In genomic region chr11:66526046-66526980, GRCm38 (mm10) we compare ENCODE assay signal across 8 mouse cellular contexts. TPM values are rescaled to one million over a fixed set of nuclear protein-coding genes. Genes with fewer than 3 reads are reported as not detected.
DNase-seq lines count a peak whose midpoint lies in the region; ATAC-seq and TF ChIP-seq lines count a peak whose summit lies in the region.

No protein-coding gene starts in this region.

- no peak for ATAC-seq in heart, embryonic 13.5 days (ENCODE audit: extremely low read depth, insufficient number of reproducible peaks, low FRiP score, low TSS enrichment)
- no peak for ATAC-seq in inflammation-experienced regulatory T-cells, adult 6 months

- no peak for DNase-seq in liver, adult 2 months (ENCODE audit: extremely low read depth, low read depth, low spot score)
- no peak for DNase-seq in liver
- DNase-seq in layer of hippocampus, postnatal 10 days (ENCODE audit: low spot score in 2 of 2), result peak; percentile 53 to 69
- DNase-seq in lung, postnatal 4 days, result peak; percentile 9 to 45

- peak overlapping the region; percentile 97 for H3K4me2 ChIP-seq in heart, embryonic 13.5 days

- no peak for TF ChIP-seq CTCF in liver, adult 2 months (IDR thresholded peaks at IDR 0.05; ENCODE audit: low read depth, low read length)
- TF ChIP-seq CTCF in cortical plate, adult 2 months (IDR thresholded peaks at IDR 0.05; ENCODE audit: extremely low read depth, insufficient read depth, low read length), result no peak
- no peak for TF ChIP-seq CTCF in small intestine, adult 2 months (IDR thresholded peaks at IDR 0.05; ENCODE audit: extremely low read depth, insufficient read length, insufficient replicate concordance, low read depth, low read length)

- no peaks in the 10 kb centered on the region for H3K9me3 ChIP-seq in heart, embryonic 13.5 days

- no peak for TF ChIP-seq POLR2A in liver, adult 2 months (IDR thresholded peaks at IDR 0.05; ENCODE audit: extremely low read depth, insufficient read depth, low read length)
- no peak for TF ChIP-seq POLR2A in cortical plate, adult 2 months (IDR thresholded peaks at IDR 0.05; ENCODE audit: extremely low read depth, insufficient read depth, low read length)
- no peak for TF ChIP-seq POLR2A in small intestine, adult 2 months (IDR thresholded peaks at IDR 0.05; ENCODE audit: low read depth, low read length)

- H3K27ac ChIP-seq in liver, adult 2 months (replicated peaks; ENCODE audit: insufficient read depth, low read depth, low read length), result no peak overlapping the region
- no peak overlapping the region for H3K27ac ChIP-seq in cortical plate, adult 2 months (ENCODE audit: insufficient read depth, low read length)
- no peak overlapping the region for H3K27ac ChIP-seq in heart, embryonic 13.5 days (replicated peaks)
- no peak overlapping the region for H3K27ac ChIP-seq in small intestine, adult 2 months (ENCODE audit: insufficient read depth, low read depth, low read length)

- no peak overlapping the region for H3K9ac ChIP-seq in liver, adult 2 months (ENCODE audit: low read depth, low read length)
- H3K9ac ChIP-seq in heart, embryonic 13.5 days, result peak overlapping the region; percentile 69

- H3K4me3 ChIP-seq in liver, adult 2 months (ENCODE audit: insufficient read depth, low read depth, low read length), result peak overlapping the region; percentile 33; the same call in 1 of the 2 replicates
- H3K4me3 ChIP-seq in cortical plate, adult 2 months (ENCODE audit: insufficient read depth, low read length), result peak overlapping the region; percentile 35
- H3K4me3 ChIP-seq in heart, embryonic 13.5 days, result peak overlapping the region; percentile 68
- peak overlapping the region; percentile 9 for H3K4me3 ChIP-seq in small intestine, adult 2 months (ENCODE audit: low read depth, low read length)

- H3K79me2 ChIP-seq in liver, adult 2 months (ENCODE audit: control insufficient read depth, insufficient read depth, low read length), result no peaks in the 10 kb centered on the region

- WGBS in liver, adult 2 months, result 4% methylated on average over 113 of the region's 126 CpGs
- WGBS in heart, embryonic 13.5 days, result under 1% methylated on average over 86 of the region's 126 CpGs
- WGBS in small intestine, adult 2 months, result 2% methylated on average over 122 of the region's 126 CpGs

- H3K27me3 ChIP-seq in liver, adult 2 months (ENCODE audit: control insufficient read depth, insufficient read depth, low read length), result peaks cover 25% of the 10 kb centered on the region
- H3K27me3 ChIP-seq in heart, embryonic 13.5 days (replicated peaks), result peaks cover 89% of the 10 kb centered on the region
- H3K27me3 ChIP-seq in small intestine, adult 2 months (ENCODE audit: control insufficient read depth, insufficient read depth, low read length), result peaks cover 26% of the 10 kb centered on the region

- H3K4me1 ChIP-seq in liver, adult 2 months (ENCODE audit: control insufficient read depth, insufficient read depth, low read length), result no peaks in the 10 kb centered on the region
- peaks cover 2% of the 10 kb centered on the region; the same call in 1 of the 2 replicates for H3K4me1 ChIP-seq in cortical plate, adult 2 months (ENCODE audit: control insufficient read depth, insufficient read depth, low read length)
- H3K4me1 ChIP-seq in heart, embryonic 13.5 days, result peaks cover 27% of the 10 kb centered on the region
- 0 out of 2 replicates have a peak, but pooled peaks cover 2% of the 10 kb centered on the region for H3K4me1 ChIP-seq in small intestine, adult 2 months (ENCODE audit: control insufficient read depth, insufficient read depth, insufficient read length, low read length)

- no peaks in the 10 kb centered on the region for H3K36me3 ChIP-seq in liver, adult 2 months (ENCODE audit: control insufficient read depth, insufficient read depth, low read length)
- H3K36me3 ChIP-seq in heart, embryonic 13.5 days, result no peaks in the 10 kb centered on the region
- no peaks in the 10 kb centered on the region for H3K36me3 ChIP-seq in small intestine, adult 2 months (ENCODE audit: control insufficient read depth, insufficient read depth, low read length)

RNA-seq across cellular contexts. Expression of gene Shisa6, which starts 0.5 kb away (rescaled TPM):
- not detected in 2 replicates for total RNA-seq in liver, adult 2 months (2014; rRNA removed)
- not detected in 2 replicates for polyA plus RNA-seq in liver, adult 2 months (2012; rRNA removed)
- polyA plus RNA-seq in cortical plate, adult 2 months (2012; rRNA removed), result 4.8 and 9.8 TPM in 2 replicates
- 0.25 and 0.46 TPM in 2 replicates for polyA plus RNA-seq in heart, embryonic 13.5 days (2015; fragmentation: Nextera tagmentation; extraction: Ambion mirVana)
- total RNA-seq in layer of hippocampus, postnatal 10 days (2021), result 100 to 1,000 TPM; 190 to 219 TPM
- polyA plus RNA-seq in small intestine, adult 2 months (2012; rRNA removed), result 0.55 TPM in 1 of 2 replicates, not detected in the other
- not detected for polyA plus RNA-seq in inflammation-experienced regulatory T-cells, adult 6 months (2017; shearing (Covaris generic))

Comparison
In these comparisons a context has a peak if more than half of its experiments do, and no peak if none do; other contexts are left out.
1. DNase-seq: peak in layer of hippocampus, postnatal 10 days (2 of 2) and lung, postnatal 4 days (2 of 2); none in liver, adult 2 months (single experiment) and liver (single experiment).
2. H3K4me3 ChIP-seq: peak in every context shown above with its lines; median percentile 68 in heart, embryonic 13.5 days; 35 in cortical plate, adult 2 months; 33 in liver, adult 2 months; 9 in small intestine, adult 2 months.